Mouse (Mus musculus) ES-E14 (cell line): Measurements from ENCODE around the gene Csnk2a2. TPM values are rescaled to one million over a fixed set of nuclear protein-coding genes. Genes with fewer than 3 reads are reported as not detected.

Experiments used
- DNase-seq: peaks from one replicate; pipeline ENCODE4 v3.0.0-alpha.2; 2013; ENCODE audit warnings: low read depth, low spot score
- H3K27ac ChIP-seq: 2 replicates; pipeline ENCODE4 v1.5.1; 2012; ENCODE audit warnings: low read depth, mild to moderate bottlenecking, low read length, moderate library complexity, mixed read lengths; ENCODE audit not compliant: poor library complexity, insufficient read depth, severe bottlenecking
- H3K36me3 ChIP-seq: 2 replicates; pipeline ENCODE4 v1.6.1; 2012; ENCODE audit warnings: mild to moderate bottlenecking, low read length, moderate library complexity, mixed read lengths; ENCODE audit not compliant: control insufficient read depth, poor library complexity, insufficient read depth, severe bottlenecking
- H3K4me1 ChIP-seq, 2 experiments: fragments of 150-350 bp in 1 of 2; sonication (generic) in 1 of 2; 2 replicates each; pipeline ENCODE4 v1.6.1; 2012; ENCODE audit warnings: low read length in 2 of 2, mild to moderate bottlenecking in 1 of 2, mixed read lengths in 1 of 2; ENCODE audit not compliant: control insufficient read depth in 2 of 2, insufficient read depth in 2 of 2, poor library complexity in 1 of 2
- H3K4me3 ChIP-seq, 2 experiments: fragments of 150-350 bp in 1 of 2; sonication (generic) in 1 of 2; 2 replicates each; pipeline ENCODE4 v1.5.1; 2012; ENCODE audit warnings: low read length in 2 of 2, low read depth in 1 of 2, mild to moderate bottlenecking in 1 of 2, mixed read lengths in 1 of 2; ENCODE audit not compliant: insufficient read depth in 1 of 2, poor library complexity in 1 of 2, severe bottlenecking in 1 of 2
- H3K9ac ChIP-seq: 2 replicates; pipeline ENCODE4 v1.6.1; 2012; ENCODE audit warnings: low read depth, mild to moderate bottlenecking, low read length, mixed read lengths; ENCODE audit not compliant: poor library complexity, insufficient read depth, severe bottlenecking
- H3K9me3 ChIP-seq: fragments of 150-350 bp; sonication (generic); 2 replicates; pipeline ENCODE4 v1.6.1; 2012; ENCODE audit warnings: low read depth, mild to moderate bottlenecking, low read length; ENCODE audit not compliant: control insufficient read depth, insufficient read depth
- CHD2 ChIP-seq: IDR thresholded peaks from 2 replicates; pipeline ENCODE4 v1.6.1; 2014; ENCODE audit warnings: mild to moderate bottlenecking, low read depth, low read length, inconsistent platforms
- HCFC1 ChIP-seq: IDR thresholded peaks from 2 replicates; pipeline ENCODE4 v1.6.1; 2012; ENCODE audit warnings: low read length, inconsistent platforms, borderline replicate concordance; ENCODE audit not compliant: insufficient read depth
- MAFK ChIP-seq: IDR thresholded peaks from 2 replicates; pipeline ENCODE4 v1.6.1; 2014; ENCODE audit warnings: mild to moderate bottlenecking, low read depth, low read length, inconsistent platforms; ENCODE audit not compliant: insufficient read depth
- ZC3H11A ChIP-seq: IDR thresholded peaks from 2 replicates; pipeline ENCODE4 v1.6.1; 2012; ENCODE audit warnings: low read depth, mild to moderate bottlenecking, inconsistent platforms, low read length, borderline replicate concordance
- ZNF384 ChIP-seq: IDR thresholded peaks from 2 replicates; pipeline ENCODE4 v1.6.1; 2012; ENCODE audit warnings: low read depth, low read length, inconsistent platforms
- in situ Hi-C, 2 experiments: fragments of 600-800 bp; cut with MboI; formaldehyde crosslinking; loops; one replicate each; pipeline ENCODE4 v1.15.1; 2025; ENCODE audit warnings: low sequenced_read_pairs in 2 of 2, inconsistent platforms in 1 of 2; ENCODE audit not compliant: unreplicated experiment in 2 of 2
- total RNA-seq: library from RNA; depleted of rRNA; stranded (reverse); fragments of 300-350 nt; gene quantifications from 2 replicates; pipeline ENCODE4 v1.2.3, GENCODE M21; 2012

Csnk2a2 gene
- total RNA-seq, 1 experiment: 52.4 TPM

DNA sequence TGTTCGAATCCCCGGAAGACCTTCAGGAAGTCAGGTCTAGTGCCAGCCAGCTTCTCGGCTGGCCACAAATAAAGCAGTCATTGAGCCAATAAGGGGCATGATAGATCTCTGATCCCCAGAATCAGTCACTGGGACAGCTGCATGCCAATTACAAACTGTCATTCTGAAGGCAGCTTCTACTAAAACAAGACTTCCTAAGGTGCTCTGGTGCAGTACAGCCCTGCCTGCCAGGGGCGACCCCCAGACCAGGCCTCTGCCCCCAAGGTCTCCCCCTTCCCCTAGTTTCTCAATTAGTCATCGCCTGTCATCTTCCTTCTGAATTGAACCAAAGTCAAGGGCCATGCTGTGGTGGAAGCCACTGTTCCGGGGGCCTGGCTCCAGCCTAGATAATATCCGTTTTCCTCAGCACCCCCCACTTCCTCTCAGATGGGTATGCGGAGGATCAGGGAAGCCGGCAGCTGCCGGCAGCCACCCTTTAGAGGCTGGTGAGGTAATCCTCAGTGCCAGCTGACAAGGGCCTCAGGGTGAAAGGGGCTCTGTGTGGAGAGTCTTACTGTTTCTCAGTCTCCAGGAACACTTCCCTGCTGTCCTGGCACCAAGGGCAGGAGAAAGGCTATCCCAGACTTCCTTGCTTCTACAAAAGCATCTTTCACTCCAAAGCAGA lies 78.4 kb downstream of the Csnk2a2 start:
- no peak for DNase-seq
- Histone ChIP-seq H3K9me3 (no peaks in the 10 kb centered on the region), H3K27ac (no peak overlapping the region), H3K36me3 (0 out of 2 replicates have a peak, but pooled peaks cover 2% of the 10 kb centered on the region), H3K9ac (no peak overlapping the region), H3K4me3 (no peak overlapping the region), H3K4me1 (no peaks in the 10 kb centered on the region)
- in situ Hi-C loops: no loop called here
- TF ChIP-seq CHD2 (no peak), ZC3H11A (no peak)

DNA sequence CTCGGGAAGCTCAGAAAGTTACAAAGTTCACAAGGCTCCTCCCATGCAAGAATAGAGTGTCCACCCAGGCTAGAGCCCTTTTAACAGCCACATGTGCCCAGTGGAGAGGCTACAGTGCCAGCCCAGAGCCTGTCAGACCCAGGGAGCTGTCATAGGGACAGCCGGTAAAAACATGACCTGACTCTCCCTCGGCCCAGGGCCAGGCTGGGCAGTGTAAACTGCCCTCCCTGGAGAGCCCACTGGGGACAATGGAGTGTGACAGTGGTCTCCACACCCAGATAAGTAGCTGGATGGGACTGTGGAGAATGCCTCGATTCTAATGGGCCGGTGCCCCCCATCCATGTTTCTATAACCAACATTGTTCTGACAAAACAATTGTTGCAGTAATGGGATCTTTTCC lies 80.3 kb downstream of the Csnk2a2 start:
- no peak for TF ChIP-seq ZNF384
- TF ChIP-seq CHD2: no peak
- TF ChIP-seq HCFC1: no peak
- no peak for TF ChIP-seq MAFK
- TF ChIP-seq ZC3H11A: no peak

DNA sequence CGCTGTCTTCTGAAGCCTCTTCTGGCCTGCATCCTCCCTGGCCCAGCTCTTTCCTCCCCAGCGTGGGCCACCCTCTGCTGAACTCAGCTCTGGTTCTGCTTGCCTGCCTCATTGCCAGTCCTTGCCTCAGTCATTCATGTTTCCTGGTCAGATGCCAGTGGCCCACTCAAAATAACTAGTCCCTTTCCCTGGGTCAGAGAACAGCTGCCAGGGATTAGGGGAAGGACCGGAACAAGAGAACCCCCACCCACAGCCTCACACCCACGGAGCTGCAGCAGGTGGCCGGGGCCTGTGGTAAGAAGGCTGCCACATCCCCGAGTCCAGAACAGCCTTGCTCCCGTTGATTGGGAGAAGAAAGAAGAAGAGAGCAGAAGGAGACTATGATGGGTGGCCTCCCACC lies 88.7 kb downstream of the Csnk2a2 start:
- in situ Hi-C loops: no loop called here
- no peak for DNase-seq
- Histone ChIP-seq H3K9ac (no peak overlapping the region), H3K4me3 (no peak overlapping the region), H3K9me3 (no peaks in the 10 kb centered on the region), H3K4me1 (peaks cover 0 to 7% of the 10 kb centered on the region in 2 experiments; a peak in 1 of 4 replicates), H3K27ac (no peak overlapping the region), H3K36me3 (no peaks in the 10 kb centered on the region)
- TF ChIP-seq HCFC1: no peak
- TF ChIP-seq ZC3H11A: no peak
- TF ChIP-seq ZNF384: no peak
- no peak for TF ChIP-seq CHD2
- TF ChIP-seq MAFK: no peak

More for the DNA sequence above, 80.3 kb downstream of the Csnk2a2 start:
- Histone ChIP-seq H3K9me3 (no peaks in the 10 kb centered on the region), H3K4me1 (no peaks in the 10 kb centered on the region), H3K36me3 (0 out of 2 replicates have a peak, but pooled peaks cover 2% of the 10 kb centered on the region), H3K9ac (no peak overlapping the region), H3K27ac (no peak overlapping the region), H3K4me3 (no peak overlapping the region)
- DNase-seq: no peak
- in situ Hi-C loops: no loop called here

DNA sequence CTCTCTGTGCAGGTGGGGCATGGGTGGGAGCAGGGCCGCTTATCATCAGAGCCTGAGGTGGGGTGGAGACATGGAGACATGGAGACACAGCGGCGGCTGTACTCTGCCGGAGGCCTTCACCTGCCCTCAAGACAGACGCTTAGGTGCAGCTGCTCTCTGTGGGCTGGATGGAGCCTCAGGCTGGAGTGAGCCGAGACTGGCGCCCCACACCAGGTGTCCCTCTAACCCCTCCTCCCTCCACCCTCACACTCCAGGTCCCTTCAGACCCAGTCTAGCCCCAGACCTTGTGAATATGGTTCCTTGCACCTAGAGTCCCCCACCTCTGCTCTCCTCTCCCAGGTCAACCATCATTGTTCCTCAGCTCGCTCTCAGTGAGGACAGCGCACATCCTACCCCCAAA lies 90.7 kb downstream of the Csnk2a2 start:
- no peak overlapping the region for H3K27ac ChIP-seq
- no peaks in the 10 kb centered on the region for H3K9me3 ChIP-seq
- TF ChIP-seq ZNF384 (no peak), ZC3H11A (no peak), CHD2 (no peak), HCFC1 (no peak), MAFK (no peak)
- DNase-seq: no peak
- no peaks in the 10 kb centered on the region for H3K36me3 ChIP-seq
- in situ Hi-C loops: no loop called here
- no peak overlapping the region for H3K9ac ChIP-seq
- peaks cover 0 to 19% of the 10 kb centered on the region in 2 experiments; a peak in 2 of 4 replicates for H3K4me1 ChIP-seq
- H3K4me3 ChIP-seq: no peak overlapping the region

DNA sequence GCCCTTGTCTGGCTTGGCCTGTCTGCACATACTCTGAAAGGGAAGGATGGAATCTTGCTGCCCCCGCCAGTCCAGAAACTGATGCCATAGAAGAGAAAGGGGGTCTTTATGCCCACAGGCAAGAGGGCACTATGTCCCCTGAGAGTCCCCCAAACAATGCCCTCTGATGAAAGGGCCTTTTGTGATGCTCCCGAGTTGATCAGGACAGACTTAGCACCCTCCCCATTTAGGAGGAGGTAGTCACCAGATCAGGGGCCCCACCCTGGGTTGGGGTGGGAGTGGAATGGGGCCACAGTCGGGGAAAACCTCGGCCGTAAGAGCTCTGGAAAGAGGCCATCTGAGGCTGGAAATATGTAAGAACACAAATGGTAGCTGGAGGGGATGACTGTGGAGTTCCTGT lies 92.6 kb downstream of the Csnk2a2 start:
- Histone ChIP-seq H3K36me3 (no peaks in the 10 kb centered on the region), H3K4me3 (no peak overlapping the region), H3K9me3 (no peaks in the 10 kb centered on the region), H3K9ac (no peak overlapping the region), H3K27ac (no peak overlapping the region), H3K4me1 (peaks cover 0 to 19% of the 10 kb centered on the region in 2 experiments; a peak in 2 of 4 replicates)
- in situ Hi-C loops: no loop called here
- no peak for DNase-seq
- no peak for TF ChIP-seq ZC3H11A
- TF ChIP-seq ZNF384: no peak
- no peak for TF ChIP-seq HCFC1
- no peak for TF ChIP-seq MAFK
- no peak for TF ChIP-seq CHD2
